Mouse (Mus musculus) kidney, embryonic 14.5 days (tissue): ENCODE data around the gene Phlda2. TPM values are rescaled to one million over a fixed set of nuclear protein-coding genes. Genes with fewer than 3 reads are reported as not detected.

Experiments used
- ATAC-seq: fragments of 200-750 bp; cut with Nextera tagmentation; 2 replicates; pipeline ENCODE4 v1.8.0; 2017; ENCODE audit warnings: moderate number of reproducible peaks, mild to moderate bottlenecking, moderate TSS enrichment, moderate library complexity; ENCODE audit not compliant: low FRiP score, low TSS enrichment
- H3K27ac ChIP-seq: fragments of 300-500 bp; sonication (generic); 2 replicates; pipeline ENCODE4 v1.5.1; 2014; ENCODE audit warnings: low read depth, mild to moderate bottlenecking, low read length, moderate library complexity, mixed read lengths
- H3K27me3 ChIP-seq: fragments of 300-500 bp; sonication (generic); 2 replicates; pipeline ENCODE4 v1.6.1; 2014; ENCODE audit warnings: mild to moderate bottlenecking, low read length; ENCODE audit not compliant: control insufficient read depth, insufficient read depth
- H3K36me3 ChIP-seq: fragments of 300-500 bp; sonication (generic); 2 replicates; pipeline ENCODE4 v1.6.1; 2014; ENCODE audit warnings: low read length, mixed read lengths; ENCODE audit not compliant: control insufficient read depth, insufficient read depth
- H3K4me1 ChIP-seq: fragments of 300-500 bp; sonication (generic); 2 replicates; pipeline ENCODE4 v1.6.1; 2014; ENCODE audit warnings: low read length, mixed read lengths; ENCODE audit not compliant: control insufficient read depth, insufficient read depth
- H3K4me2 ChIP-seq: fragments of 300-500 bp; sonication (generic); replicated peaks from 2 replicates; pipeline ENCODE4 v1.6.1; 2014; ENCODE audit warnings: low read depth, mild to moderate bottlenecking, low read length
- H3K4me3 ChIP-seq: fragments of 300-500 bp; sonication (generic); 2 replicates; pipeline ENCODE4 v1.5.1; 2014; ENCODE audit warnings: mild to moderate bottlenecking, low read length
- H3K9ac ChIP-seq: fragments of 300-500 bp; sonication (generic); 2 replicates; pipeline ENCODE4 v1.6.1; 2014; ENCODE audit warnings: low read depth, mild to moderate bottlenecking, low read length, moderate library complexity
- H3K9me3 ChIP-seq: fragments of 300-500 bp; sonication (generic); 2 replicates; pipeline ENCODE4 v1.6.1; 2016; ENCODE audit warnings: low read length; ENCODE audit not compliant: control insufficient read depth
- WGBS: fragments of 180-500 bp; shearing (Covaris S2); extraction: QIAGEN DNeasy Blood & Tissue Kit; methylation state at CpG from one replicate; pipeline ENCODE4 v1.1.7; 2014; 5-methylcytosine and 5-hydroxymethylcytosine counted together
- polyA plus RNA-seq: library from polyadenylated mRNA; unstranded; fragments of >200 nt; fragmentation: Nextera tagmentation; extraction: Ambion mirVana; gene quantifications from 2 replicates; pipeline ENCODE4 v1.2.1, GENCODE M21; 2014

The Phlda2 gene
- polyA plus RNA-seq, 1 experiment from 2014 or later = 7.3 TPM

DNA sequence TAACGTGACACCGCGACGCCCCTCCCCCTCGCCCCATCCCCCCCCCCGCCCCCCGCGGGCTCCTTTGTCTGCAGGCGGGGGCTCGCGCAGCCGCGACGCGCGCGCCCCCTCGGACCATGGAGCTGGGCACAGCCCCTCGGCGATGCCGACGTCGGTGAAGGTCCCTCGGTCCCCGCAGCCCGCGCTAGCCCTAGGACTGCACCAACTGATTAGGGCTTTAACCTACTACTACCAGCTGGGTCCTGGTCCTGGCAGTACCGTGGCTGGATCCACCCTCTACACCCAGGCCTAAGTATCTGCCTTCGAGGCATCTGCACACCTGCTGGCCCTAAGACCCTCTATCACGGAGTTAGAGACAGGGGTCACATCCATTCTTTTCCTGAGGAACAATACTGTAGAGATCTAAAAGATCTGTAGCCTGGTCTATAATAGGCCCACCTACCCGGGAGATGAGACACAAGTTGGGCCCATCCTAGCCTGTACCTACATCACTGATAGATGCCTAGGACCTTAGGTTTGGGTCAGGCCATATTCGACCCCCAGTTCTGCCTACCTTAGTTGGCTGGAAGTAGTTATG, 41.6 kb downstream of the Phlda2 start:
- peak overlapping the region; percentile 47; the same call in 1 of the 2 replicates for H3K27ac ChIP-seq
- ATAC-seq = peak; percentile 19
- 45% methylated on average over 29 of the region's 32 CpGs for WGBS
- H3K9me3 ChIP-seq = peaks cover 31% of the 10 kb centered on the region
- H3K4me2 ChIP-seq = peak overlapping the region; percentile 38
- no peaks in the 10 kb centered on the region for H3K36me3 ChIP-seq
- H3K4me3 ChIP-seq = peak overlapping the region; percentile 50
- peak overlapping the region; percentile 45; the same call in 1 of the 2 replicates for H3K9ac ChIP-seq
- 0 out of 2 replicates have a peak, but pooled peaks cover 7% of the 10 kb centered on the region for H3K4me1 ChIP-seq
- no peaks in the 10 kb centered on the region for H3K27me3 ChIP-seq

DNA sequence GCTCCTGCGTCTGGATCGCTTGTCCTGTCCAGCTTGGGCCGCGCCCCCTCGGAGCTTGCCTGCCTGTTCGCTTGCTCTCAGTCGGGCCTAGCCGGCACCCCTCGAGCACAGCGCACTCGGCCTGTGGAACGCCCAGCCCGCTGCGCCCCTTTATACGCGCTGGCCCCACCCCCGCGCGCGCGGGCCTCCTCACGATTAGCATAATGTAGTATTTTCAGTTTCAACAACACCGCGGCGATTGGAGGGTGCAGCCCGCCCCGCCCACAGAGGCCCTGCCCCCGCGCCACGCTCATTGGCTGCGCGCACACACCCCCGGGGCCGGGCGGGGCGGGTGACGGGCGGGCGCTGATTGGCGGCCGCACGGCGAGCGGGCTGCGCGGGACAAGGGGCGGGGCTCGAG, 42.1 kb downstream of the Phlda2 start, which contains the start of gene Cdkn1c:
Gene Cdkn1c, minus strand, starts transcription at position 177 of the 400 bp plus-strand sequence.
- peak; percentile 88 for ATAC-seq
- Histone ChIP-seq H3K9me3 (peaks cover 31% of the 10 kb centered on the region), H3K27me3 (no peaks in the 10 kb centered on the region), H3K9ac (peak within 1 kb of the TSS; percentile 63), H3K27ac (peak within 1 kb of the TSS; percentile 59; the same call in 1 of the 2 replicates), H3K4me1 (0 out of 2 replicates have a peak, but pooled peaks cover 7% of the 10 kb centered on the region), H3K36me3 (no peaks in the 10 kb centered on the region), H3K4me2 (peak within 1 kb of the TSS; percentile 48), H3K4me3 (peak within 1 kb of the TSS; percentile 50)
- WGBS = 30% methylated on average over 44 of the region's 48 CpGs

DNA sequence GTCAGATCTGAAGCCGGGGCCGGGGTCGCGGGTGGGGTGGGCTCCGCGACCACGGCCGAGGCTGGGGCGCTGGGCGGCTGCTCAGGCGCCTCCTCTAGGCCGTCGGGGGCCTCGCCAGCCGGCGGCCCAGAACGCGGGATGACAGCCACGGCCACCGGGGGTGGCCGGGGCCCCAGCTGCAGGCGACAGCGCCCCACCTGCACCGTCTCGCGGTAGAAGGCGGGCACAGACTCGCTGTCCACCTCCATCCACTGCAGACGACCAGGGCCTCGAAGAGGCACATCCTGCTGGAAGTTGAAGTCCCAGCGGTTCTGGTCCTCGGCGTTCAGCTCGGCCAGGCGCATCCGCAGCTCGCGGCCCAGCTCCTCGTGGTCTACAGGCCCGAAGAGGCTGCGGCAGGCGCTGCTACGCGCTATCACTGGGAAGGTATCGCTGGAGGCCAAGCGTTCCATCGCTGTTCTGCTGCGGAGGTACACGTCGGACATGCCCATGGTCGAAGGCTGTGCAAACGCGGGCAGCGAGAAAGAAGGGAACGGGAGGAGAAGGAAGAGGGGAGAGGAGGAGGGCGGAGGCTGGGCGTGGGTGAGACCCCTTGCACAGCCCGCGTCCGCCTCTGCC, 42.6 kb downstream of the Phlda2 start:
- no peaks in the 10 kb centered on the region for H3K27me3 ChIP-seq
- 48% methylated on average over 59 of the region's 60 CpGs for WGBS
- H3K9ac ChIP-seq = peak overlapping the region; percentile 63
- H3K9me3 ChIP-seq = peaks cover 31% of the 10 kb centered on the region
- peak overlapping the region; percentile 50 for H3K4me3 ChIP-seq
- peak overlapping the region; percentile 59; the same call in 1 of the 2 replicates for H3K27ac ChIP-seq
- no peak for ATAC-seq
- no peaks in the 10 kb centered on the region for H3K36me3 ChIP-seq
- peak overlapping the region; percentile 48 for H3K4me2 ChIP-seq
- H3K4me1 ChIP-seq = 0 out of 2 replicates have a peak, but pooled peaks cover 7% of the 10 kb centered on the region

DNA sequence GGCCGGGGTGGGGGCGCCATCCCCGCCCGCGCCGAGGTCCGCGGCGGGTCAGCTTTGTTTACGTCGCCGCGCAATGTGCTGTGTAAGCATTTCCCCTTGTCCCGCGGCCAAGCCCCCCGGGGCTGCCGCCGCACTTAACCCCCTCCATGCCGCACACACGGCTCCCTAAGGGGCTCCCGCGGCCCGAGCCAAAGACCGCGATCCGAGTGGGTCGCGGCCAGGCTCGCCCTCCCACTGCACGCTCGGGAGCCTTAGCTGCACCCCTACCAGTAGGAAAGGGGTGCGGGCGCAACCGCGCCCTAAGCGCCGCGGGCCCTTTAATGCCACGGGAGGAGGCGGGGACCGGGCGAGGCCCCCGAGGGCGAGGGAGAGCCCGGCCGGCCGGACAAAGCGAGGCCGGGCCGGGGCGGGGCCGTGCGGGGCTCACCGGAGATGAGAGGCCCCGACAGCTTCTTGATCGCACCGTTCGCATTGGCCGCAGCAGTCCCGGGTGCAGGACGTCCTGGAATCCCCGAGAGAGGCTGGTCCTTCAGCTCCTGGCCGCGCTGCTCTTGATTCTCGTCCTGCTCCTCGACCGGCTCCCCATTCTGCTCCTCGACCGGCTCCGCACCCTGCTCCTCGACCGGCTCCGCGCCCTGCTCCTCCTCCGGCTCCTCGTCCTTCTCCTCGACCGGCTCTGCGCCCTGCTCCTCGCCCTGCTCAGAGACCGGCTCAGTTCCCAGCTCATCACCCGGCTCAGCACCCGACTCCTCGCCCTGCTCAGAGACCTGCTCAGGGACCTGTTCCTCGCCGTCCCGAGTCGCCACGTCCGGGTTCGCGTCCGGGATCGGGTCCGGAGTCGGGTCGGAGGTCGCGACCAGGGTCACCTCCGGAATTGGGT, 43.4 kb downstream of the Phlda2 start:
- peaks cover 31% of the 10 kb centered on the region for H3K9me3 ChIP-seq
- H3K4me1 ChIP-seq = 0 out of 2 replicates have a peak, but pooled peaks cover 7% of the 10 kb centered on the region
- H3K4me3 ChIP-seq = peak overlapping the region; percentile 50
- peak overlapping the region; percentile 59; the same call in 1 of the 2 replicates for H3K27ac ChIP-seq
- peak overlapping the region; percentile 48 for H3K4me2 ChIP-seq
- WGBS = 33% methylated on average over 91 of the region's 100 CpGs
- H3K9ac ChIP-seq = peak overlapping the region; percentile 63
- no peaks in the 10 kb centered on the region for H3K36me3 ChIP-seq
- H3K27me3 ChIP-seq = no peaks in the 10 kb centered on the region
- ATAC-seq = 0 out of 2 replicates have a peak, but pooled peaks have one; percentile 11

DNA sequence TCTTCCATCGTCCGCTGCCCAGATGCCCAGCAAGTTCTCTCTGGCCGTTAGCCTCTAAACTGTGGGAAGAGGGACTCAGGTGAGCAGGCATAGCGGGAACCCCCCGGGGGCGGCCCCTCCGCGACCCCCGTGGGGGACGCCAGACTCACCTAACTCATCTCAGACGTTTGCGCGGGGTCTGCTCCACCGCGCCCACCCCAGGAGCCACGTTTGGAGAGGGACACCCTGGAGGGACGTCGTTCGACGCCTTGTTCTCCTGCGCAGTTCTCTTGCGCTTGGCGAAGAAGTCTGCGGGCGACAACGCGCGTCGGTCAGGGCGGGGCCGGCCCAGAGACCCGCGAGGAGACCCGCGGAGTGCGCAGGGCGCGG, 44.0 kb downstream of the Phlda2 start:
- Histone ChIP-seq H3K27ac (peak overlapping the region; percentile 59; the same call in 1 of the 2 replicates), H3K36me3 (no peaks in the 10 kb centered on the region), H3K9ac (peak overlapping the region; percentile 63), H3K4me3 (peak overlapping the region; percentile 50), H3K4me2 (peak overlapping the region; percentile 48), H3K4me1 (0 out of 2 replicates have a peak, but pooled peaks cover 4% of the 10 kb centered on the region), H3K9me3 (peaks cover 31% of the 10 kb centered on the region), H3K27me3 (no peaks in the 10 kb centered on the region)
- no peak for ATAC-seq
- 21% methylated on average over 38 of the region's 38 CpGs for WGBS

Other genes with a start within 250 kb of the Phlda2 start
- gene Cdkn1c, start 42.1 kb downstream of the Phlda2 start, polyA plus RNA-seq = 1,196 and 1,506 TPM in 2 replicates
- gene Slc22a18, start 29.4 kb downstream of the Phlda2 start, polyA plus RNA-seq = 4.4 and 4.7 TPM in 2 replicates
- 138 and 158 TPM in 2 replicates for gene Nap1l4, start 46.0 kb upstream of the Phlda2 start, polyA plus RNA-seq
- 47.0 and 64.4 TPM in 2 replicates for gene Cars, start 96.9 kb upstream of the Phlda2 start, polyA plus RNA-seq
- gene Tnfrsf26, start 125.6 kb upstream of the Phlda2 start, polyA plus RNA-seq = 0.37 and 0.69 TPM in 2 replicates
- 15.1 and 15.7 TPM in 2 replicates for gene Tnfrsf22, start 146.5 kb upstream of the Phlda2 start, polyA plus RNA-seq
- 0.84 and 1.7 TPM in 2 replicates for gene Tnfrsf23, start 182.7 kb upstream of the Phlda2 start, polyA plus RNA-seq